Mouse (Mus musculus): ENCODE data around the gene Kif26b. TPM values are rescaled to one million over a fixed set of nuclear protein-coding genes. Genes with fewer than 3 reads are reported as not detected.

Gene Kif26b
- polyA plus RNA-seq, 1 experiment from 2014 or later: 8.7 TPM

DNA sequence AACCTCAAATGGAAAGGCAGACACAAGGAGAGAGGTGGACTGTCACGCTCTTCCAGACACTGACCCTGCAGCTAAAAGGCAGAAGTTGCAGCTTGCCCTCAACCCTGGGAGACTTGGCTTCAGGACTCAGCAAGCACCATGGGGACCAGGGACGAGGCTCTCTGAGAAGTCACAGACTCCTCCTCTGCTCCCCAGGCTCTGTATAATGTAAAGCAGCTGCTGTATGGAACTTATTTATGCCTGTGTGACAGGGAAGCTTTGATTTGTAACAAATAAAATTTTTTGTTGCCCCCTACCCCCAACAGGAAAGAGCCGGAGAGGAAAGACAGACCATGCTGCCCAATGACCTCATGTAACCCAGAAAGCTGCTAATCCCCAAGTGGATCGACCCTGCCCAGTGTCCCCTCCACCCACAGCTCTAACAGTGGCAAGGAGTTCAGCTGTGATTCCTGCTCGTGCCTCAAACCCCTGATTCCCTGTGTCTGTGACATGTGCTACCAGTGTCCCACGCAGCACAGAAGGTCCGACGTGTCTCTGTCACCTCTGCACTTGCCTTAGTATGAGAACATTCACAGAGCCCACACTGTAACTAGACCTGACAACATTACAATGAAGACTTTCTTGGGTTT is 449.8 kb downstream of the Kif26b start:
- H3K4me3 ChIP-seq (replicated peaks): no peak overlapping the region
- H3K36me3 ChIP-seq: no peaks in the 10 kb centered on the region
- H3K9me3 ChIP-seq (replicated peaks): no peaks in the 10 kb centered on the region
- no peaks in the 10 kb centered on the region for H3K27me3 ChIP-seq
- 29% methylated on average over 8 of the region's 8 CpGs for WGBS
- no peak overlapping the region for H3K9ac ChIP-seq
- ATAC-seq (ENCODE audit: insufficient number of reproducible peaks, low FRiP score, low TSS enrichment, low read depth): peak; percentile 30; the same call in 1 of the 2 replicates
- H3K4me2 ChIP-seq (replicated peaks): no peak overlapping the region
- peak overlapping the region; percentile 8; the same call in 1 of the 2 replicates for H3K27ac ChIP-seq (replicated peaks)
- H3K4me1 ChIP-seq: peaks cover 27% of the 10 kb centered on the region

DNA sequence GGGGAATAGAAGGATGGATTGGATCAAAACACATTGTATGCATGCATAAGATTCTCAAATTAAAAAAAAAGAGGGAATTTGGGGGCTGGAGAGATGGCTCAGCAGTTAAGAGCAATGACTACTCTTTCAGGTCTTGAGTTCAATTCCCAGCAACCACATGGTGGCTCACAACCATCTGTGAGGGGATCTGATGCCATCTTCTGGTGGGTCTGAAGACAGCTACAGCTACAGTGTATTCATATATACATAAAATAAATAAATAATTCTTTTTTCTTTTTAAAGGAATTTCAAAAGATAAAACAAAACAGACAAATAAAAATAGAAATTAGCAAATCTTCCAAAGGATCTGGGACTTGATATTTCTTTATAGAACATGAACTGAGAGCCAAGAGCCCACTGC is 451.3 kb downstream of the Kif26b start:
- Histone ChIP-seq H3K36me3 (no peaks in the 10 kb centered on the region), H3K4me1 (peaks cover 27% of the 10 kb centered on the region), H3K27ac (replicated peaks) (no peak overlapping the region), H3K4me3 (replicated peaks) (no peak overlapping the region), H3K9ac (no peak overlapping the region), H3K27me3 (no peaks in the 10 kb centered on the region), H3K4me2 (replicated peaks) (no peak overlapping the region), H3K9me3 (replicated peaks) (no peaks in the 10 kb centered on the region)
- no peak for ATAC-seq (ENCODE audit: insufficient number of reproducible peaks, low FRiP score, low TSS enrichment, low read depth)

DNA sequence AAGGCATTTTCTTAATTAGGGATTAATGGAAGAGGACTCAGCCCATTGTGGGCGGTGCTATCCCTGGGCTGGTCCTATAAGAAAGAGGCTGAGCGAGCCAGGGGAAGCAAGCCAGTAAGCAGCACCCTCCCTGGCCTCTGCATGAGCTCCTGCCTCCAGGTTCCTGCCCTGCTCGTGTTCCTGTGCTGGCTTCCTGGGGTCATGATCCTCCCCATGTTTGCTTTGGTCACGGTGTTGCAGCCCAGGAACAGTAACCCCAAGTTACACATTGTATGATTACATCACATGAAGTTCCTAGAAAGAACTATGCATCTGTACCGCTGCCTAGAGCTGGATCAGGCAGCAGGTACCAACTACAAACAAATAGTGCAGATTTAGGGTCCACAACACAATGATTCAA is 452.7 kb downstream of the Kif26b start:
- H3K9ac ChIP-seq: no peak overlapping the region
- H3K9me3 ChIP-seq (replicated peaks): no peaks in the 10 kb centered on the region
- no peak overlapping the region for H3K4me2 ChIP-seq (replicated peaks)
- 74% methylated on average over 5 of the region's 5 CpGs for WGBS
- H3K36me3 ChIP-seq: no peaks in the 10 kb centered on the region
- H3K4me3 ChIP-seq (replicated peaks): no peak overlapping the region
- ATAC-seq (ENCODE audit: insufficient number of reproducible peaks, low FRiP score, low TSS enrichment, low read depth): no peak
- no peak overlapping the region for H3K27ac ChIP-seq (replicated peaks)
- no peaks in the 10 kb centered on the region for H3K27me3 ChIP-seq
- peaks cover 27% of the 10 kb centered on the region for H3K4me1 ChIP-seq

DNA sequence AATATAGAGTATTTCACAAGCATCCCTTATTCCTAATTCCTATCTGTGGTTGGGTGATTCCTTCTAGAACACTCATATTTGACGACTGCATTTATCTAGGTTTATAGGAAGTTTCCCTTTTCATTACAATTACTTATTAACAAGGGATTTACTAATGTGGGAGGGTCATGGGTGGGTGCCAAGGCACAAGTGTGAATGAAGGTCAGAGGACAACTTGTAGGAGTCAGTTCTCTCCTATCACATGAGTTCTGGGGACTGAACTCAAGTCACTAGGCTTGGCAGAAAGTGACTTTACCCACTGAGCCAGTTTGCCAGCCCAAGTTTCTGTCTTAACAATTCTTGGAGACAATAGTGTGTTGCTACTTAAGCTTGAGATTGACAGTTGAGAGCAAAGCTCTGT is 459.3 kb downstream of the Kif26b start:
- no peak overlapping the region for H3K4me2 ChIP-seq (replicated peaks)
- no peak overlapping the region for H3K4me3 ChIP-seq (replicated peaks)
- H3K36me3 ChIP-seq: no peaks in the 10 kb centered on the region
- H3K9ac ChIP-seq: no peak overlapping the region
- H3K4me1 ChIP-seq: peaks cover 3% of the 10 kb centered on the region; the same call in 1 of the 2 replicates
- no peaks in the 10 kb centered on the region for H3K9me3 ChIP-seq (replicated peaks)
- H3K27me3 ChIP-seq: no peaks in the 10 kb centered on the region
- ATAC-seq (ENCODE audit: insufficient number of reproducible peaks, low FRiP score, low TSS enrichment, low read depth): no peak
- H3K27ac ChIP-seq (replicated peaks): no peak overlapping the region
- 89% methylated on average over 1 of the region's 1 CpGs for WGBS

Other genes starting within 250 kb of the Kif26b start
- 113 and 118 TPM in 2 replicates for gene Cox20, start 210.0 kb upstream of the Kif26b start, polyA plus RNA-seq (2015; fragmentation: Nextera tagmentation; extraction: Ambion mirVana)
- 356 and 362 TPM in 2 replicates for gene Hnrnpu, start 191.3 kb upstream of the Kif26b start, polyA plus RNA-seq (2015; fragmentation: Nextera tagmentation; extraction: Ambion mirVana)
- 4.6 and 4.9 TPM in 2 replicates for gene Efcab2, start 123.0 kb upstream of the Kif26b start, polyA plus RNA-seq (2015; fragmentation: Nextera tagmentation; extraction: Ambion mirVana)